15 mouse cellular contexts compared by ENCODE assay signal in genomic region chr19:60895251-60895880, GRCm38 (mm10). TPM values are rescaled to one million over a fixed set of nuclear protein-coding genes. Genes with fewer than 3 reads are reported as not detected.
A peak's percentile ranks its signal among the peaks of the same experiment; 100 is the strongest.
DNase-seq lines count a peak whose midpoint lies in the region; ATAC-seq lines count a peak whose summit lies in the region.
"Had no signal": no experiment of that assay in that cellular context is flagged by ENCODE, and none has a peak within 500 bp of the region (broad histone marks: within the 10 kb centered on the region; RNA-seq: fewer than 3 reads in every experiment).

No protein-coding gene starts in this region.

- ATAC-seq in kidney, embryonic 16.5 days (ENCODE audit: low FRiP score, low TSS enrichment) = no peak
- ATAC-seq: liver, postnatal 0 days; midbrain, embryonic 13.5 days had no signal

- H3K27ac ChIP-seq in heart, embryonic 10.5 days = peak overlapping the region; percentile 42; the same call in 1 of the 2 replicates
- no peak overlapping the region for H3K27ac ChIP-seq in kidney, embryonic 16.5 days (ENCODE audit: low read length)
- H3K27ac ChIP-seq: hindbrain, embryonic 10.5 days; limb, embryonic 10.5 days; midbrain, embryonic 13.5 days; neural tube, embryonic 12.5 days had no signal

- peaks cover 16% of the 10 kb centered on the region for H3K4me1 ChIP-seq in heart, embryonic 10.5 days
- H3K4me1 ChIP-seq in kidney, embryonic 16.5 days (ENCODE audit: insufficient read depth, low read length) = peaks cover 13% of the 10 kb centered on the region

- H3K9me3 ChIP-seq in heart, embryonic 10.5 days = no peaks in the 10 kb centered on the region
- H3K9me3 ChIP-seq in kidney, embryonic 16.5 days (ENCODE audit: low read length) = no peaks in the 10 kb centered on the region
- H3K9me3 ChIP-seq: hindbrain, embryonic 10.5 days; limb, embryonic 10.5 days; midbrain, embryonic 13.5 days; neural tube, embryonic 12.5 days had no signal

- H3K27me3 ChIP-seq in heart, embryonic 10.5 days (ENCODE audit: insufficient read depth, poor library complexity, severe bottlenecking) = no peaks in the 10 kb centered on the region
- no peaks in the 10 kb centered on the region for H3K27me3 ChIP-seq in kidney, embryonic 16.5 days (ENCODE audit: insufficient read depth, low read length)
- H3K27me3 ChIP-seq: midbrain, embryonic 13.5 days; neural tube, embryonic 12.5 days had no signal

- no peak overlapping the region for H3K4me2 ChIP-seq in kidney, embryonic 16.5 days (replicated peaks; ENCODE audit: low read depth, low read length)
- H3K4me2 ChIP-seq: midbrain, embryonic 13.5 days; neural tube, embryonic 12.5 days had no signal

- H3K4me3 ChIP-seq in heart, embryonic 10.5 days = peak overlapping the region; percentile 27; the same call in 1 of the 2 replicates
- no peak overlapping the region for H3K4me3 ChIP-seq in kidney, embryonic 16.5 days (ENCODE audit: low read length)
- H3K4me3 ChIP-seq: erythroblast, embryonic 14.5 days; hindbrain, embryonic 10.5 days; limb, embryonic 10.5 days; midbrain, embryonic 13.5 days; neural tube, embryonic 12.5 days had no signal

- intact Hi-C loops in heart, postnatal 25 days (cut with DNase I) = no loop called here
- intact Hi-C loops in heart, postnatal 10 days (cut with DNase I) = no loop called here

- no peak for DNase-seq in heart, embryonic 10.5 days (ENCODE audit: low spot score)
- no peak for DNase-seq in heart, postnatal 25 days (ENCODE audit: low spot score)
- peak; percentile 43 for DNase-seq in CD4-positive helper T cell, adult 2 months (ENCODE audit: low read depth, low spot score)
- peak; percentile 47 for DNase-seq in adipocyte (ENCODE audit: low spot score)
- DNase-seq in heart, postnatal 10 days = peak; percentile 19 to 26
- no peak for DNase-seq in urinary bladder, postnatal 14 days (ENCODE audit: low spot score)
- DNase-seq in kidney, postnatal 14 days = no peak
- DNase-seq: kidney, adult 11 months; liver, postnatal 0 days had no signal

- 8% methylated on average over 3 of the region's 3 CpGs for WGBS in heart, embryonic 10.5 days
- WGBS in kidney, embryonic 16.5 days = 29% methylated on average over 3 of the region's 3 CpGs

- no peak overlapping the region for H3K9ac ChIP-seq in kidney, embryonic 16.5 days (replicated peaks; ENCODE audit: low read length)
- H3K9ac ChIP-seq: liver, postnatal 0 days; midbrain, embryonic 13.5 days; neural tube, embryonic 12.5 days had no signal

- H3K36me3 ChIP-seq in heart, embryonic 10.5 days = no peaks in the 10 kb centered on the region
- H3K36me3 ChIP-seq in kidney, embryonic 16.5 days (ENCODE audit: insufficient read depth, low read length) = no peaks in the 10 kb centered on the region
- H3K36me3 ChIP-seq: hindbrain, embryonic 10.5 days; limb, embryonic 10.5 days; midbrain, embryonic 13.5 days; neural tube, embryonic 12.5 days had no signal

RNA-seq across cellular contexts. Expression of gene Grk5, which starts 5.8 kb away (rescaled TPM):
- 4.2 and 4.3 TPM in 2 replicates for polyA plus RNA-seq in heart, embryonic 10.5 days (2016; fragmentation: Nextera tagmentation; extraction: Ambion mirVana)
- 10 to 100 TPM; 20.6 to 25.6 TPM for total RNA-seq in heart, postnatal 25 days (2021)
- total RNA-seq in heart, postnatal 10 days (2021) = 10 to 100 TPM; 26.3 to 28.3 TPM
- 2.7 TPM in 2 replicates for polyA plus RNA-seq in kidney, embryonic 16.5 days (2015; fragmentation: Nextera tagmentation; extraction: Ambion mirVana)

RNA-seq across cellular contexts. Expression of gene Prdx3, which starts 21.0 kb away (rescaled TPM):
- polyA plus RNA-seq in heart, embryonic 10.5 days (2016; fragmentation: Nextera tagmentation; extraction: Ambion mirVana) = 181 and 196 TPM in 2 replicates
- 100 to 1,000 TPM; 362 to 371 TPM for total RNA-seq in heart, postnatal 25 days (2021)
- 100 to 1,000 TPM; 248 to 255 TPM for total RNA-seq in heart, postnatal 10 days (2021)
- 136 and 150 TPM in 2 replicates for polyA plus RNA-seq in kidney, embryonic 16.5 days (2015; fragmentation: Nextera tagmentation; extraction: Ambion mirVana)

RNA-seq across cellular contexts. Expression of gene Sfxn4, which starts 34.1 kb away (rescaled TPM):
- 7.9 and 10.1 TPM in 2 replicates for polyA plus RNA-seq in heart, embryonic 10.5 days (2016; fragmentation: Nextera tagmentation; extraction: Ambion mirVana)
- total RNA-seq in heart, postnatal 25 days (2021) = 1 to 10 TPM; 6.5 to 7.7 TPM
- total RNA-seq in heart, postnatal 10 days (2021) = 1 to 10 TPM; 5.0 to 7.6 TPM
- polyA plus RNA-seq in kidney, embryonic 16.5 days (2015; fragmentation: Nextera tagmentation; extraction: Ambion mirVana) = 8.6 and 8.9 TPM in 2 replicates

Comparison
In these comparisons a context has a peak if more than half of its experiments do, and no peak if none do; other contexts are left out.
1. DNase-seq: peak in CD4-positive helper T cell, adult 2 months (single experiment), adipocyte (single experiment) and heart, postnatal 10 days (2 of 2); none in heart, embryonic 10.5 days (single experiment), heart, postnatal 25 days (single experiment), urinary bladder, postnatal 14 days (single experiment) and kidney, postnatal 14 days (single experiment).